Mouse (Mus musculus): ENCODE measurements around the gene Alg12. TPM values are rescaled to one million over a fixed set of nuclear protein-coding genes. Genes with fewer than 3 reads are reported as not detected.
"Not testable (repeated sequence)": the region's sequence is repeated elsewhere in the genome, so short reads cannot be mapped to it uniquely, and the experiment has no call there.

Gene Alg12
- polyA plus RNA-seq, 1 experiment, result 32.8 TPM

DNA sequence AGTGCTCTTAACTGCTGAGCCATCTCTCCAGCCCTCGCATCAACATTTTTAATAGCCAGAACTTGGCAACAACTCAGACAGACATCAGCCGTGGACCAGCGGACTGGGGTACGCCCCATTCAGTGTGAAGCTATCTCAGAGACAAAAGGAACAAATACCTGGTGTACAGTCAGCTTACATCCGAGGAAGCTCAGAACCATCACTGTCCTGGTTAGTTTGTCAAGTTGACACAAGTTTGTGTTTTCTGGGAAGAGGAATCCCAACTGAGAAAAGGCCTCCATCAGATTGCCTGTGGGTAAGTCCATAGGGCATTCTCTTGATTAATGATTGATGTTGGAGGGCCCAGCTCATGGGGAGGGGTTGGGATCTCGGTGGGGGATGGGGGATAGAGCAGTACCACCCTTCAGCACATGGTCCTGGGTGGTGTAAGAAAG, 18.2 kb downstream of the Alg12 start:
- no peaks in the 10 kb centered on the region for H3K4me1 ChIP-seq (ENCODE audit: control insufficient read depth, insufficient read depth, low read length)
- no peak for TF ChIP-seq CTCF (IDR thresholded peaks at IDR 0.05; ENCODE audit: control insufficient read depth, insufficient read depth, insufficient replicate concordance, low read depth, low read length)
- no peak for TF ChIP-seq POLR2A (IDR thresholded peaks at IDR 0.05; ENCODE audit: control insufficient read depth, low read depth, low read length)

DNA sequence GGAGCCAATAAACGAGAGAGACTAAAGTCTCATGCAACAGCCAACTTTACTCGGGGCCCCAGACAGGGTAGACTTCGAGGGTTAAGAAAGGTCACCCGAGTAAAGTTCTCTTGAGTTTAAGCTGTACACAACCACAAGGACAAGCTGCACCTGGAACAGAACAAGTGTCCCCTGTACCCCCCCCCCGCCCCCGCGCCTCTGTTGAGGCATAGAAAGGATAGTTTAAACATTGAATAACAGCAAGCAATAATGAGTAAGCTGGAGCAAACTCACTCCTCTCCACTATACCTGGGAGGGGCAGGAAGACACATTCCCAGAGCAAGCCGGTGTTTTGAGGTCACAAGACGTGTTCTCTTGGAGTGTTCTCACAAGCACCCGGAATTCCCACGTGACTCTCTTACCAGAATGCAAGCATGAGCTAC, 19.2 kb downstream of the Alg12 start:
- H3K36me3 ChIP-seq (ENCODE audit: control insufficient read depth, insufficient read depth, low read length), result no peaks in the 10 kb centered on the region
- H3K27ac ChIP-seq (ENCODE audit: control insufficient read depth, insufficient read depth, low read depth, low read length), result no peak overlapping the region
- no peak for TF ChIP-seq POLR2A (IDR thresholded peaks at IDR 0.05; ENCODE audit: control insufficient read depth, low read depth, low read length)
- no peak for TF ChIP-seq CTCF (IDR thresholded peaks at IDR 0.05; ENCODE audit: control insufficient read depth, insufficient read depth, insufficient replicate concordance, low read depth, low read length)
- H3K27me3 ChIP-seq (ENCODE audit: control insufficient read depth, insufficient read depth, low read length), result no peaks in the 10 kb centered on the region
- H3K4me1 ChIP-seq (ENCODE audit: control insufficient read depth, insufficient read depth, low read length), result no peaks in the 10 kb centered on the region
- H3K4me3 ChIP-seq (ENCODE audit: control insufficient read depth, low read depth, low read length), result no peak overlapping the region

More for the DNA sequence above, 18.2 kb downstream of the Alg12 start:
- Histone ChIP-seq H3K36me3 (ENCODE audit: control insufficient read depth, insufficient read depth, low read length) (no peaks in the 10 kb centered on the region), H3K4me3 (ENCODE audit: control insufficient read depth, low read depth, low read length) (no peak overlapping the region), H3K27me3 (ENCODE audit: control insufficient read depth, insufficient read depth, low read length) (no peaks in the 10 kb centered on the region), H3K27ac (ENCODE audit: control insufficient read depth, insufficient read depth, low read depth, low read length) (no peak overlapping the region)

DNA sequence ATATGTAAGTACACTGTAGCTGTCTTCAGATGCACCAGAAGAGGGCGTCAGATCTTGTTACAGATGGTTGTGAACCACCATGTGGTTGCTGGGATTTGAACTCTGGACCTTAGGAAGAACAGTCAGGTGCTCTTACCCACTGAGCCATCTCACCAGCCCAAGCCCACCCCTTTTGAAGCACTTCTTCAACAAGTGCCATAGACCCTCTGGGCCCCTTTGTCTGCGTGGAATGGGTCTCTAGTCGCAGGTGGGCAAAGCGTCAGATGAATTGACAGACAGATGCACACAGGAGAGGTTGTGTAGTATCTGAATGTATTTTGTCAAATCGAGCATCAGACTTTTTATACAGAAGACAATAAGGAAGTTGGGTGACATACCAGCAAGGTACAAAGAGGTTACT, 24.4 kb downstream of the Alg12 start:
- H3K27ac ChIP-seq (ENCODE audit: control insufficient read depth, insufficient read depth, low read depth, low read length); H3K4me3 ChIP-seq (ENCODE audit: control insufficient read depth, low read depth, low read length); H3K36me3 ChIP-seq (ENCODE audit: control insufficient read depth, insufficient read depth, low read length); H3K27me3 ChIP-seq (ENCODE audit: control insufficient read depth, insufficient read depth, low read length); H3K4me1 ChIP-seq (ENCODE audit: control insufficient read depth, insufficient read depth, low read length): not testable (repeated sequence)

DNA sequence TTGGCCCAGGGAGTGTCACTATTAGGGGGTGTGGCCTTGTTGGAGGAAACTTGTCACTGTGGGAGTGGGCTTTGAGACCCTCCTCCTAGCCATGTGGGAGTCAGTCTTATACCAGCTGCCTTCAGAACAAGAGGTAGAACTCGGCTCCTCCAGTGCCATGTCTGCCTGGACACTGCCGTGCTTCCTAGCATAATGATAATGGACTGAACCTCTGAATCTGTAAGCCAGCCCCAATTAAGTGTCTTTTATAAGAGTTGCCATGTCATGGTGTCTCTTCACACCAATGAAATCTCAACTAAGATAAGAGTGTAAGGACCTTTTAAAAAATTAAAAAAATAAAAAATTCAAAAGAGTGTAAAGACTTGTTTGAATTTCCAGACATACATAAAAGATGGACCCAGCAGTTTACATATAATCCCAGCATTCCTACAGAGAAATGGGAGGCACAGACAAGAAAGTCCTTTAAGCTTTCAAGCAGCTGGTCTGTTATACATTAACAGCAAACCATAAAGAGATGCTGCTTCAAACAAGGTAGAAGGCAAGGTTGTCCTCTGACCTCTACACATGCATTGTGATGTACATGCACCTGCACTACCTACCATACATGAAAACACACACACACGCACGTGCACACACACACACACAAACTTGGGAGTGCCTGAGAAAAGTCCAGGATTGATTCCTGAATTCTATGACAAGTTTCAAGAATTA, 26.8 kb downstream of the Alg12 start:
- Histone ChIP-seq H3K4me3 (ENCODE audit: control insufficient read depth, low read depth, low read length) (no peak overlapping the region), H3K27me3 (ENCODE audit: control insufficient read depth, insufficient read depth, low read length) (no peaks in the 10 kb centered on the region), H3K4me1 (ENCODE audit: control insufficient read depth, insufficient read depth, low read length) (no peaks in the 10 kb centered on the region), H3K36me3 (ENCODE audit: control insufficient read depth, insufficient read depth, low read length) (no peaks in the 10 kb centered on the region), H3K27ac (ENCODE audit: control insufficient read depth, insufficient read depth, low read depth, low read length) (no peak overlapping the region)
- no peak for TF ChIP-seq POLR2A (IDR thresholded peaks at IDR 0.05; ENCODE audit: control insufficient read depth, low read depth, low read length)
- no peak for TF ChIP-seq CTCF (IDR thresholded peaks at IDR 0.05; ENCODE audit: control insufficient read depth, insufficient read depth, insufficient replicate concordance, low read depth, low read length)

DNA sequence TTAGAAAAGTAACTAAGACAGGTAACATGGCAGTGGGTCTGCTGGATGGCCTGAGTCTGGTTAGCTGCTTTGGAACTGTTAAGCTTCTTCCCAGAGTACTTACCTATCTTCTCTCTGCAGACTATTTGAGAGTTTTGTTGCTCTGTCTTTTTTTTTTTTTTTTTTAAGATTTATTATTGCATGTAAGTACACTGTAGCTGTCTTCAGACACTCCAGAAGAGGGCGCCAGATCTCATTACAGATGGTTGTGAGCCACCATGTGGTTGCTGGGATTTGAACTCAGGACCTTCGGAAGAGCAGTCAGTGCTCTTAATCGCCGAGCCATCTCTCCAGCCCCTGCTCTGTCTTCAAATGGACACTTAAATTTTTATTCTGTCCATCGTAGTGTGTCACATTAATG, 44.5 kb downstream of the Alg12 start:
- H3K27ac ChIP-seq (ENCODE audit: control insufficient read depth, insufficient read depth, low read depth, low read length); H3K4me1 ChIP-seq (ENCODE audit: control insufficient read depth, insufficient read depth, low read length); H3K27me3 ChIP-seq (ENCODE audit: control insufficient read depth, insufficient read depth, low read length); H3K36me3 ChIP-seq (ENCODE audit: control insufficient read depth, insufficient read depth, low read length); H3K4me3 ChIP-seq (ENCODE audit: control insufficient read depth, low read depth, low read length): not testable (repeated sequence)

DNA sequence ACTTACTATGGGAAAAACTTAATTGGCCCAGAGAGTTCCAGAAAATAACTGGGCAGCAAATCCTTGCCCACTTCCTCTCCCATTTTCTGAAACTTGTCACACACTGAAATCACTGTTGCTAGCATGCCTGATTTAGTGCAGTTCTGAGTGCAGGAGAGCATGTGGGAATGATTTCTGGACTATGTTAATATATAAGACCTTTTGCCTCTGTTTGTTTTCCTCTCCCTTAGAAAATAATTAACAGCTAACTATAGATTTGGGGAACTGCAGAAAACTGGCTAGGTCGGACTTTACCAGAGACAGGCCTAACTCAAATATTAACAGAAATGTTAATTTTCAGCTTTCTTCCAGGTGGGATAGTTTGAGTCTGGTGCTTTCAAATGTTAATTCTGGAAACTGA, 50.6 kb downstream of the Alg12 start:
- H3K27ac ChIP-seq (ENCODE audit: control insufficient read depth, insufficient read depth, low read depth, low read length), result no peak overlapping the region
- no peaks in the 10 kb centered on the region for H3K36me3 ChIP-seq (ENCODE audit: control insufficient read depth, insufficient read depth, low read length)

DNA sequence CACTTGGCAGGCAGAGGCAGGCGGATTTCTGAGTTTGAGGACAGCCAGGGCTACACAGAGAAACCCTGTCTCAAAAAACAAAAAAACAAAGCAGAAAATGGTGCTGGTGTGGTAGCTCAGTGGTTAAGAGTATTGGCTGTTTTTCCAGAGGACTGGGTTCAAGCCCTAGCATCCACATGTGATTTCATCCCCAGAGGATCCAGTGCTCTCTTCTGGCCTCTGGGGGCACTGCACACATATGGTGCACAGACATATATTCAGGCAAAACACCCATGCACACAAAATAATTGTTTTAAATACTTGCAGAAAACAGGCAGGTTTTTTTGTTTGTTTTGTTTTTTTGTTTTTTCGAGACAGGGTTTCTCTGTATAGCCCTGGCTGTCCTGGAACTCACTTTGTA, 53.0 kb downstream of the Alg12 start:
- not testable (repeated sequence) for H3K4me3 ChIP-seq (ENCODE audit: control insufficient read depth, low read depth, low read length); H3K4me1 ChIP-seq (ENCODE audit: control insufficient read depth, insufficient read depth, low read length); H3K27ac ChIP-seq (ENCODE audit: control insufficient read depth, insufficient read depth, low read depth, low read length); H3K27me3 ChIP-seq (ENCODE audit: control insufficient read depth, insufficient read depth, low read length); H3K36me3 ChIP-seq (ENCODE audit: control insufficient read depth, insufficient read depth, low read length)

More for the DNA sequence above, 50.6 kb downstream of the Alg12 start:
- H3K4me1 ChIP-seq (ENCODE audit: control insufficient read depth, insufficient read depth, low read length), result no peaks in the 10 kb centered on the region
- H3K4me3 ChIP-seq (ENCODE audit: control insufficient read depth, low read depth, low read length), result no peak overlapping the region
- H3K27me3 ChIP-seq (ENCODE audit: control insufficient read depth, insufficient read depth, low read length), result no peaks in the 10 kb centered on the region
- no peak for TF ChIP-seq CTCF (IDR thresholded peaks at IDR 0.05; ENCODE audit: control insufficient read depth, insufficient read depth, insufficient replicate concordance, low read depth, low read length)
- TF ChIP-seq POLR2A (IDR thresholded peaks at IDR 0.05; ENCODE audit: control insufficient read depth, low read depth, low read length), result no peak

DNA sequence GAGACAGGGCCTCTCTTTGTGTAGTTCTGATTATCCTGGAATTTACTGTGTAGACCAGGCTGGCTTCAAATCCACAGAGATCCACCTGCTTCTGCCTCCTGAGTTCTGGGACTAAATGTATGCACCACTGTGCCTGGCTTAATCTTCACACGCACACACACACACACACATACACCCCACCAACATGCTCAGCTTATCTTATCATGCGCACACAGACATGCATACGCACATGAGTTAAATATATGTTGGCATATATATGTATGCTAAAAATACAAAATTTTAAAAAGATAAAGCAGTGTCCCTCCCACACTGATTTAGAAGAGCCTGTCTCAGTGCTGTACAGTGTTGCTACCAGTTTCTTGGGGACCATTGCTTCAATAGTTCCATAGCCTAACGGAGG, 57.6 kb downstream of the Alg12 start:
- Histone ChIP-seq H3K4me1 (ENCODE audit: control insufficient read depth, insufficient read depth, low read length) (no peaks in the 10 kb centered on the region; the same call in 1 of the 2 replicates), H3K36me3 (ENCODE audit: control insufficient read depth, insufficient read depth, low read length) (no peaks in the 10 kb centered on the region; the same call in 1 of the 2 replicates), H3K4me3 (ENCODE audit: control insufficient read depth, low read depth, low read length) (no peak overlapping the region), H3K27me3 (ENCODE audit: control insufficient read depth, insufficient read depth, low read length) (no peaks in the 10 kb centered on the region), H3K27ac (ENCODE audit: control insufficient read depth, insufficient read depth, low read depth, low read length) (no peak overlapping the region)
- TF ChIP-seq CTCF (IDR thresholded peaks at IDR 0.05; ENCODE audit: control insufficient read depth, insufficient read depth, insufficient replicate concordance, low read depth, low read length) (no peak), POLR2A (IDR thresholded peaks at IDR 0.05; ENCODE audit: control insufficient read depth, low read depth, low read length) (no peak)
